Mouse (Mus musculus): ENCODE measurements around the gene Syt5. TPM values are rescaled to one million over a fixed set of nuclear protein-coding genes. Genes with fewer than 3 reads are reported as not detected.
A peak's percentile ranks its signal among the peaks of the same experiment; 100 is the strongest.

Gene Syt5
- polyA plus RNA-seq, 1 experiment from 2014 or later = 5.5 TPM

GRCm38 (mm10) chr7:4504646-4505435, 42.5 kb downstream of the Syt5 start:
- peaks cover 16% of the 10 kb centered on the region for H3K4me1 ChIP-seq
- no peak overlapping the region for H3K4me3 ChIP-seq
- WGBS = 63% methylated on average over 11 of the region's 11 CpGs
- no peak overlapping the region for H3K27ac ChIP-seq
- no peaks in the 10 kb centered on the region for H3K27me3 ChIP-seq
- H3K4me2 ChIP-seq (replicated peaks) = no peak overlapping the region
- no peaks in the 10 kb centered on the region for H3K36me3 ChIP-seq
- H3K9ac ChIP-seq = no peak overlapping the region
- no peak for ATAC-seq (ENCODE audit: low FRiP score, low read depth)
- no peaks in the 10 kb centered on the region for H3K9me3 ChIP-seq

GRCm38 (mm10) chr7:4503858-4504257, 43.5 kb downstream of the Syt5 start:
- no peaks in the 10 kb centered on the region for H3K9me3 ChIP-seq
- WGBS = 82% methylated on average over 5 of the region's 5 CpGs
- peaks cover 21% of the 10 kb centered on the region for H3K4me1 ChIP-seq
- H3K9ac ChIP-seq = no peak overlapping the region
- no peak overlapping the region for H3K27ac ChIP-seq
- no peak overlapping the region for H3K4me2 ChIP-seq (replicated peaks)
- no peak for ATAC-seq (ENCODE audit: low FRiP score, low read depth)
- no peak overlapping the region for H3K4me3 ChIP-seq
- H3K27me3 ChIP-seq = no peaks in the 10 kb centered on the region
- H3K36me3 ChIP-seq = no peaks in the 10 kb centered on the region

- no peak overlapping the region for H3K27ac ChIP-seq
- ATAC-seq (ENCODE audit: low FRiP score, low read depth) = no peak
- no peak overlapping the region for H3K9ac ChIP-seq
- WGBS = 78% methylated on average over 4 of the region's 4 CpGs
- no peaks in the 10 kb centered on the region for H3K9me3 ChIP-seq
- no peaks in the 10 kb centered on the region for H3K36me3 ChIP-seq
- H3K27me3 ChIP-seq = no peaks in the 10 kb centered on the region
- peaks cover 28% of the 10 kb centered on the region for H3K4me1 ChIP-seq
- H3K4me3 ChIP-seq = no peak overlapping the region
- H3K4me2 ChIP-seq (replicated peaks) = no peak overlapping the region
These were observed 44.2 kb downstream of the Syt5 start for GRCm38 (mm10) chr7:4503100-4503499.

GRCm38 (mm10) chr7:4502421-4503090, 44.8 kb downstream of the Syt5 start:
- 0 out of 2 replicates have a peak, but pooled peaks have one; percentile 7 for ATAC-seq (ENCODE audit: low FRiP score, low read depth)
- 10% methylated on average over 14 of the region's 14 CpGs for WGBS

GRCm38 (mm10) chr7:4501558-4502397, 45.6 kb downstream of the Syt5 start, which contains the start of gene Ppp1r12c:
Ppp1r12c (minus strand) TSS chr7:4501680.
- H3K4me1 ChIP-seq = peaks cover 37% of the 10 kb centered on the region
- WGBS = under 1% methylated on average over 61 of the region's 62 CpGs

More at GRCm38 (mm10) chr7:4502421-4503090, 44.8 kb downstream of the Syt5 start:
- H3K4me3 ChIP-seq = peak overlapping the region; percentile 86
- no peak overlapping the region for H3K9ac ChIP-seq
- H3K27ac ChIP-seq = no peak overlapping the region
- peaks cover 34% of the 10 kb centered on the region for H3K4me1 ChIP-seq
- no peaks in the 10 kb centered on the region for H3K9me3 ChIP-seq
- peak overlapping the region; percentile 91 for H3K4me2 ChIP-seq (replicated peaks)
- H3K27me3 ChIP-seq = no peaks in the 10 kb centered on the region
- H3K36me3 ChIP-seq = peaks cover 4% of the 10 kb centered on the region; the same call in 1 of the 2 replicates

GRCm38 (mm10) chr7:4500892-4501471, 46.4 kb downstream of the Syt5 start:
- peak; percentile 52 for ATAC-seq (ENCODE audit: low FRiP score, low read depth)
- Histone ChIP-seq H3K4me2 (replicated peaks) (peak overlapping the region; percentile 91), H3K4me3 (peak overlapping the region; percentile 86), H3K9ac (peak overlapping the region; percentile 96), H3K9me3 (no peaks in the 10 kb centered on the region), H3K27ac (peak overlapping the region; percentile 88), H3K27me3 (no peaks in the 10 kb centered on the region), H3K4me1 (peaks cover 37% of the 10 kb centered on the region), H3K36me3 (peaks cover 19% of the 10 kb centered on the region)
- 0% methylated on average over 42 of the region's 52 CpGs for WGBS

More at GRCm38 (mm10) chr7:4501558-4502397, 45.6 kb downstream of the Syt5 start, which contains the start of gene Ppp1r12c:
- Histone ChIP-seq H3K27ac (peak within 1 kb of the TSS; percentile 88), H3K9ac (peak within 1 kb of the TSS; percentile 96), H3K4me3 (peak within 1 kb of the TSS; percentile 86), H3K27me3 (no peaks in the 10 kb centered on the region), H3K36me3 (peaks cover 11% of the 10 kb centered on the region), H3K4me2 (replicated peaks) (peak within 1 kb of the TSS; percentile 91), H3K9me3 (no peaks in the 10 kb centered on the region)
- peak; percentile 94 for ATAC-seq (ENCODE audit: low FRiP score, low read depth)

- WGBS = 81% methylated on average over 4 of the region's 4 CpGs
- peaks cover 37% of the 10 kb centered on the region for H3K4me1 ChIP-seq
- 0 out of 2 replicates have a peak overlapping the region, but pooled peaks have one; percentile 6 for H3K27ac ChIP-seq
- ATAC-seq (ENCODE audit: low FRiP score, low read depth) = no peak
- H3K36me3 ChIP-seq = peaks cover 37% of the 10 kb centered on the region
- peak overlapping the region; percentile 86 for H3K4me3 ChIP-seq
- H3K9me3 ChIP-seq = no peaks in the 10 kb centered on the region
- H3K4me2 ChIP-seq (replicated peaks) = peak overlapping the region; percentile 91
- peak overlapping the region; percentile 59 for H3K9ac ChIP-seq
- no peaks in the 10 kb centered on the region for H3K27me3 ChIP-seq
These were observed 48.3 kb downstream of the Syt5 start for GRCm38 (mm10) chr7:4499034-4499433.

GRCm38 (mm10) chr7:4498251-4498650, 49.1 kb downstream of the Syt5 start:
- 28% methylated on average over 9 of the region's 9 CpGs for WGBS
- ATAC-seq (ENCODE audit: low FRiP score, low read depth) = no peak
- no peak overlapping the region; the same call in 1 of the 2 replicates for H3K27ac ChIP-seq
- peak overlapping the region; percentile 86; the same call in 1 of the 2 replicates for H3K4me3 ChIP-seq
- no peaks in the 10 kb centered on the region for H3K27me3 ChIP-seq
- peak overlapping the region; percentile 59 for H3K9ac ChIP-seq
- peaks cover 38% of the 10 kb centered on the region for H3K4me1 ChIP-seq
- H3K9me3 ChIP-seq = no peaks in the 10 kb centered on the region
- H3K4me2 ChIP-seq (replicated peaks) = peak overlapping the region; percentile 91
- H3K36me3 ChIP-seq = peaks cover 45% of the 10 kb centered on the region

GRCm38 (mm10) chr7:4497271-4497903, 50.0 kb downstream of the Syt5 start:
- Histone ChIP-seq H3K36me3 (peaks cover 54% of the 10 kb centered on the region), H3K4me2 (replicated peaks) (0 out of 2 replicates have a peak overlapping the region, but pooled peaks have one; percentile 91), H3K9me3 (no peaks in the 10 kb centered on the region), H3K27ac (no peak overlapping the region), H3K27me3 (no peaks in the 10 kb centered on the region), H3K9ac (no peak overlapping the region), H3K4me1 (peaks cover 47% of the 10 kb centered on the region), H3K4me3 (no peak overlapping the region)
- WGBS = 94% methylated on average over 9 of the region's 9 CpGs
- no peak for ATAC-seq (ENCODE audit: low FRiP score, low read depth)

- Histone ChIP-seq H3K4me1 (peaks cover 50% of the 10 kb centered on the region), H3K4me3 (no peak overlapping the region), H3K4me2 (replicated peaks) (no peak overlapping the region), H3K27ac (no peak overlapping the region), H3K9ac (no peak overlapping the region), H3K27me3 (no peaks in the 10 kb centered on the region), H3K36me3 (peaks cover 61% of the 10 kb centered on the region), H3K9me3 (no peaks in the 10 kb centered on the region)
- ATAC-seq (ENCODE audit: low FRiP score, low read depth) = no peak
- 94% methylated on average over 3 of the region's 3 CpGs for WGBS
These were observed 50.9 kb downstream of the Syt5 start for GRCm38 (mm10) chr7:4496468-4496867.

- ATAC-seq (ENCODE audit: low FRiP score, low read depth) = no peak
- Histone ChIP-seq H3K9ac (no peak overlapping the region), H3K36me3 (peaks cover 75% of the 10 kb centered on the region), H3K4me2 (replicated peaks) (no peak overlapping the region), H3K27ac (no peak overlapping the region), H3K27me3 (no peaks in the 10 kb centered on the region), H3K4me1 (peaks cover 31% of the 10 kb centered on the region), H3K9me3 (no peaks in the 10 kb centered on the region), H3K4me3 (no peak overlapping the region)
- 68% methylated on average over 1 of the region's 1 CpGs for WGBS
These were observed 53.4 kb downstream of the Syt5 start for GRCm38 (mm10) chr7:4493991-4494390.
